21 mouse cellular contexts compared by ENCODE assay signal in genomic region chr15:93525305-93525917, GRCm38 (mm10).
A peak's percentile ranks its signal among the peaks of the same experiment; 100 is the strongest.
DNase-seq lines count a peak whose midpoint lies in the region; ATAC-seq and TF ChIP-seq lines count a peak whose summit lies in the region.
"Had no signal": no experiment of that assay in that cellular context is flagged by ENCODE, and none has a peak within 500 bp of the region (broad histone marks: within the 10 kb centered on the region; RNA-seq: fewer than 3 reads in every experiment).

No protein-coding gene starts in this region.

- no peaks in the 10 kb centered on the region; the same call in 1 of the 2 replicates for H3K27me3 ChIP-seq in liver, embryonic 11.5 days (replicated peaks; ENCODE audit: control insufficient read depth, insufficient read depth, low read length)
- 0 out of 2 replicates have a peak, but pooled peaks cover 10% of the 10 kb centered on the region for H3K27me3 ChIP-seq in liver, postnatal 0 days (ENCODE audit: insufficient read depth, low read length)
- H3K27me3 ChIP-seq in heart, embryonic 15.5 days = no peaks in the 10 kb centered on the region
- no peaks in the 10 kb centered on the region for H3K27me3 ChIP-seq in cerebellum, adult 2 months (ENCODE audit: control insufficient read depth, insufficient read depth, low read length)
- H3K27me3 ChIP-seq: embryonic facial prominence, embryonic 15.5 days; limb, embryonic 15.5 days had no signal

- TF ChIP-seq EP300 in liver, postnatal 0 days (IDR thresholded peaks at IDR 0.05; ENCODE audit: low read depth) = no peak

- TF ChIP-seq POLR2A in cerebellum, adult 2 months (IDR thresholded peaks at IDR 0.05; ENCODE audit: borderline replicate concordance, insufficient read depth, low read length) = no peak

- peak overlapping the region; percentile 10; the same call in 1 of the 2 replicates for H3K4me2 ChIP-seq in liver, embryonic 11.5 days
- no peak overlapping the region for H3K4me2 ChIP-seq in liver, postnatal 0 days (ENCODE audit: low read depth, low read length)
- H3K4me2 ChIP-seq in heart, embryonic 15.5 days = peak overlapping the region; percentile 39
- H3K4me2 ChIP-seq: embryonic facial prominence, embryonic 15.5 days; limb, embryonic 15.5 days; neural tube, embryonic 12.5 days had no signal

- TF ChIP-seq CTCF in liver, postnatal 0 days (IDR thresholded peaks at IDR 0.05; ENCODE audit: low read depth) = no peak
- no peak for TF ChIP-seq CTCF in cerebellum, adult 2 months (IDR thresholded peaks at IDR 0.05; ENCODE audit: borderline replicate concordance, insufficient read depth, low read depth, low read length)

- no peak overlapping the region for H3K4me3 ChIP-seq in liver, embryonic 11.5 days (ENCODE audit: low read depth, low read length)
- H3K4me3 ChIP-seq in liver, postnatal 0 days (ENCODE audit: low read depth, low read length) = no peak overlapping the region
- no peak overlapping the region for H3K4me3 ChIP-seq in heart, embryonic 15.5 days
- H3K4me3 ChIP-seq in cerebellum, adult 2 months (replicated peaks; ENCODE audit: insufficient read depth, low read depth, low read length) = no peak overlapping the region
- H3K4me3 ChIP-seq: embryonic facial prominence, embryonic 15.5 days; forebrain, embryonic 10.5 days; limb, embryonic 15.5 days; megakaryocyte, embryonic 14.5 days; neural tube, embryonic 12.5 days had no signal

- peak; percentile 63 for ATAC-seq in liver, embryonic 11.5 days (replicated peaks; ENCODE audit: low FRiP score)
- ATAC-seq in liver, postnatal 0 days = no peak
- ATAC-seq in heart, embryonic 15.5 days (replicated peaks; ENCODE audit: insufficient number of reproducible peaks, insufficient read depth, low FRiP score, low read depth) = 0 out of 2 replicates have a peak, but pooled peaks have one; percentile 29
- ATAC-seq: hindbrain, embryonic 16.5 days; intestine, postnatal 0 days had no signal

- 27% methylated on average over 5 of the region's 5 CpGs for WGBS in liver, embryonic 11.5 days
- 34% methylated on average over 5 of the region's 5 CpGs for WGBS in liver, postnatal 0 days (ENCODE audit: insufficient replicate concordance)
- WGBS in heart, embryonic 15.5 days = 20% methylated on average over 5 of the region's 5 CpGs
- whole genome bisulfite sequencing in cerebellum, adult 2 months = 89% methylated on average over 5 of the region's 5 CpGs

- no peak overlapping the region for H3K9ac ChIP-seq in liver, embryonic 11.5 days (ENCODE audit: low read depth, low read length)
- no peak overlapping the region for H3K9ac ChIP-seq in liver, postnatal 0 days (replicated peaks)
- no peak overlapping the region for H3K9ac ChIP-seq in heart, embryonic 15.5 days
- H3K9ac ChIP-seq: embryonic facial prominence, embryonic 15.5 days; limb, embryonic 15.5 days; neural tube, embryonic 12.5 days had no signal

- H3K36me3 ChIP-seq in liver, embryonic 11.5 days (ENCODE audit: control insufficient read depth, insufficient read depth, low read length) = no peaks in the 10 kb centered on the region
- no peaks in the 10 kb centered on the region for H3K36me3 ChIP-seq in liver, postnatal 0 days (replicated peaks; ENCODE audit: insufficient read depth, low read length)
- no peaks in the 10 kb centered on the region for H3K36me3 ChIP-seq in heart, embryonic 15.5 days
- H3K36me3 ChIP-seq: embryonic facial prominence, embryonic 15.5 days; forebrain, embryonic 10.5 days; neural tube, embryonic 12.5 days had no signal

- H3K27ac ChIP-seq in liver, embryonic 11.5 days (ENCODE audit: low read depth, low read length) = no peak overlapping the region
- H3K27ac ChIP-seq in liver, postnatal 0 days (ENCODE audit: low read depth) = no peak overlapping the region
- peak overlapping the region; percentile 72 for H3K27ac ChIP-seq in heart, embryonic 15.5 days
- H3K27ac ChIP-seq in cerebellum, adult 2 months (ENCODE audit: insufficient read depth, low read length) = no peak overlapping the region
- H3K27ac ChIP-seq: embryonic facial prominence, embryonic 15.5 days; forebrain, embryonic 10.5 days; limb, embryonic 15.5 days; neural tube, embryonic 12.5 days had no signal

- H3K4me1 ChIP-seq in liver, embryonic 11.5 days (replicated peaks; ENCODE audit: control insufficient read depth, insufficient read depth, low read length) = peaks cover 43% of the 10 kb centered on the region
- peaks cover 4% of the 10 kb centered on the region; the same call in 1 of the 2 replicates for H3K4me1 ChIP-seq in liver, postnatal 0 days (ENCODE audit: insufficient read depth)
- peaks cover 80% of the 10 kb centered on the region for H3K4me1 ChIP-seq in heart, embryonic 15.5 days (replicated peaks)
- H3K4me1 ChIP-seq in cerebellum, adult 2 months (ENCODE audit: control insufficient read depth, insufficient read depth, low read length) = no peaks in the 10 kb centered on the region

- DNase-seq in liver, embryonic 11.5 days (ENCODE audit: low spot score) = no peak
- DNase-seq in liver, postnatal 0 days = no peak
- peak; percentile 20 for DNase-seq in MN1 (ENCODE audit: low spot score)
- peak; percentile 53 for DNase-seq in lung, postnatal 10 days
- DNase-seq in urinary bladder, postnatal 10 days (ENCODE audit: low spot score) = no peak
- no peak for DNase-seq in cerebellum, adult 2 months
- DNase-seq in gastrocnemius, adult 18-20 months (ENCODE audit: low spot score) = no peak
- DNase-seq: cerebellum, adult 9-11 months; embryo, embryonic 11 days; gastrocnemius, postnatal 36 days; layer of hippocampus, postnatal 36 days; spleen, adult 18-20 months; thymus, postnatal 4 days had no signal

- H3K9me3 ChIP-seq in liver, embryonic 11.5 days (ENCODE audit: control insufficient read depth, low read length) = no peaks in the 10 kb centered on the region
- H3K9me3 ChIP-seq in liver, postnatal 0 days (ENCODE audit: low read length) = no peaks in the 10 kb centered on the region
- no peaks in the 10 kb centered on the region for H3K9me3 ChIP-seq in heart, embryonic 15.5 days (replicated peaks)
- H3K9me3 ChIP-seq: embryonic facial prominence, embryonic 15.5 days; forebrain, embryonic 10.5 days; limb, embryonic 15.5 days; megakaryocyte, embryonic 14.5 days; neural tube, embryonic 12.5 days had no signal

Comparison
In these comparisons a context has a peak if more than half of its experiments do, and no peak if none do; other contexts are left out.
1. DNase-seq: peak in MN1 (single experiment) and lung, postnatal 10 days (single experiment); none in liver, embryonic 11.5 days (single experiment), liver, postnatal 0 days (single experiment), urinary bladder, postnatal 10 days (single experiment), cerebellum, adult 2 months (0 of 2) and gastrocnemius, adult 18-20 months (single experiment).